Mouse (Mus musculus): ENCODE measurements around the gene Dusp3. TPM values are rescaled to one million over a fixed set of nuclear protein-coding genes. Genes with fewer than 3 reads are reported as not detected.

Dusp3 gene
- total RNA-seq, 2 experiments from 2014 or later, result 62.2 to 71.6 TPM

GRCm38 (mm10) chr11:101937108-101937507 is 49.7 kb downstream of the Dusp3 start:
- DNase-seq (ENCODE audit: low spot score in 2 of 2), result no peak

GRCm38 (mm10) chr11:101936421-101936820 is 50.4 kb downstream of the Dusp3 start:
- no peak for DNase-seq (ENCODE audit: low spot score in 2 of 2)

- DNase-seq (ENCODE audit: low spot score in 2 of 2), result no peak
These were observed 51.1 kb downstream of the Dusp3 start for GRCm38 (mm10) chr11:101935743-101936142.

- no peak for DNase-seq (ENCODE audit: low spot score in 2 of 2)
These were observed 54.8 kb downstream of the Dusp3 start for GRCm38 (mm10) chr11:101931978-101932377.

- DNase-seq (ENCODE audit: low spot score in 2 of 2), result peak in 1 of 2 experiments; percentile 51
These were observed 58.6 kb downstream of the Dusp3 start for GRCm38 (mm10) chr11:101928030-101928762.

GRCm38 (mm10) chr11:101926951-101927589 is 59.7 kb downstream of the Dusp3 start:
- DNase-seq (ENCODE audit: low spot score in 2 of 2), result no peak

GRCm38 (mm10) chr11:101925636-101926035 is 61.2 kb downstream of the Dusp3 start:
- no peak for DNase-seq (ENCODE audit: low spot score in 2 of 2)

- no peak for DNase-seq (ENCODE audit: low spot score in 2 of 2)
These were observed 62.3 kb downstream of the Dusp3 start for GRCm38 (mm10) chr11:101924441-101924976.

- DNase-seq (ENCODE audit: low spot score in 2 of 2), result no peak
These were observed 62.8 kb downstream of the Dusp3 start for GRCm38 (mm10) chr11:101923988-101924387.

GRCm38 (mm10) chr11:101921361-101921952 is 65.4 kb downstream of the Dusp3 start:
- DNase-seq (ENCODE audit: low spot score in 2 of 2), result no peak

Other genes with a start within 250 kb of the Dusp3 start
- gene Etv4, start 201.6 kb downstream of the Dusp3 start, total RNA-seq (2021), result 1 to 10 TPM; 6.5 to 9.9 TPM
- 1 to 10 TPM; 7.1 to 7.8 TPM for gene Meox1, start 92.6 kb downstream of the Dusp3 start, total RNA-seq (2021)
- gene Sost, start 20.0 kb downstream of the Dusp3 start, total RNA-seq (2021), result under 1 TPM; 0.20 to 0.25 TPM
- not detected for gene Cfap97d1, start 2.7 kb downstream of the Dusp3 start, total RNA-seq (2021)
- 10 to 100 TPM; 19.2 to 24.4 TPM for gene Mpp3, start 41.4 kb upstream of the Dusp3 start, total RNA-seq (2021)
- 10 to 100 TPM; 10.7 to 15.6 TPM for gene Cd300lg, start 54.5 kb upstream of the Dusp3 start, total RNA-seq (2021)
- 10 to 100 TPM in 1 of 2 experiments, 1 to 10 TPM in 1; 8.8 to 11.5 TPM for gene Mpp2, start 101.5 kb upstream of the Dusp3 start, total RNA-seq (2021)
- 1 to 10 TPM in 1 of 2 experiments, not detected in 1; 7.4 TPM for gene Ppy, start 114.3 kb upstream of the Dusp3 start, total RNA-seq (2021)
- gene Pyy, start 120.8 kb upstream of the Dusp3 start, total RNA-seq (2021), result 10 to 100 TPM in 1 of 2 experiments, not detected in 1; 25.9 TPM
- 1 to 10 TPM; 1.3 to 3.1 TPM for gene Nags, start 158.5 kb upstream of the Dusp3 start, total RNA-seq (2021)
- gene Tmem101, start 169.4 kb upstream of the Dusp3 start, total RNA-seq (2021), result 10 to 100 TPM; 21.8 to 22.5 TPM
- 10 to 100 TPM; 83.5 to 83.6 TPM for gene Lsm12, start 198.3 kb upstream of the Dusp3 start, total RNA-seq (2021)
- 10 to 100 TPM; 86.3 to 93.3 TPM for gene G6pc3, start 202.6 kb upstream of the Dusp3 start, total RNA-seq (2021)
- gene Hdac5, start 243.2 kb upstream of the Dusp3 start, total RNA-seq (2021), result 100 to 1,000 TPM; 123 to 125 TPM